Mouse (Mus musculus): Measurements from ENCODE around the gene F2rl1.
"Not testable (repeated sequence)": the region's sequence is repeated elsewhere in the genome, so short reads cannot be mapped to it uniquely, and the experiment has no call there.

The F2rl1 gene

DNA sequence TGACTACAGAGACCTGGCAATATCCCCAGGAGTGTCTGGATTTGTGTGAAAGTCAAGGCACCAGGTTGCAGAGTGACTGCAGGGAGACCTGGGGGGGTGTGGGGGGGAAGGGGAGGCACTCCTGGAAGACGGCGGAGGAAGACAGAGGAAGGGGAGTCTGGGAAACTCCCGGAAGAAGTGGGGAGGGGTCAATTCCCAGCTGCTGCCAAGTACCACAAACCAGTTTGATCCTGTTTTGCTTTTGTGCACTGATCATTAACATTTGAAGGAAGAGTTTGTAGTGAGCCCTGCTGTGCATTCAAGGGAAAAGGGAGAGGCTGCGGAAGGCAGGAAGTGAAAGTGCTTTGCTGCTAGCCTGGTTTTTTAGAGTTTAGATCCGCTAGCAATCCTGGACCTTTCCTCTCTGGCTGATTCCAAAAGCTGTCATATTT lies 9.1 kb upstream of the F2rl1 start:
- DNase-seq (ENCODE audit: low read depth, low spot score) = peak; percentile 54

DNA sequence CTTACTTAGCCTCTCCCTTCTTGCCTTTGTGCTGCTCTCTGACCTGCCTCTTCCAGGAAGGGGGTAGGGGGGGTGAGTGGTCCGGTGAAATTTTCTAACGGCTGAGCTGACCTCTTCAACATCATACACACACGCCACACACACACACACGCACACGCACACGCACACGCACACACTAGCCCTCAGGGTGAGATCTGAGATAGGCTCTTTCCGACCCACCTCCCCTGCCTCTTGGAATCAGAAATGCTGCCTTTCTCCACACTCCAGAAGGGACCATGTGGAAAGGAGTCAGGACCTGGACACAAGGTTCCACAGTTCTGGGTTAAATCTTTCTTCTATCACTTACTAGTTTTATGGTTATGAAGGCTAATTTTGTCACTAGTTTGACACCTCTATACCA lies 8.6 kb upstream of the F2rl1 start:
- no peak for DNase-seq (ENCODE audit: low read depth, low spot score)

DNA sequence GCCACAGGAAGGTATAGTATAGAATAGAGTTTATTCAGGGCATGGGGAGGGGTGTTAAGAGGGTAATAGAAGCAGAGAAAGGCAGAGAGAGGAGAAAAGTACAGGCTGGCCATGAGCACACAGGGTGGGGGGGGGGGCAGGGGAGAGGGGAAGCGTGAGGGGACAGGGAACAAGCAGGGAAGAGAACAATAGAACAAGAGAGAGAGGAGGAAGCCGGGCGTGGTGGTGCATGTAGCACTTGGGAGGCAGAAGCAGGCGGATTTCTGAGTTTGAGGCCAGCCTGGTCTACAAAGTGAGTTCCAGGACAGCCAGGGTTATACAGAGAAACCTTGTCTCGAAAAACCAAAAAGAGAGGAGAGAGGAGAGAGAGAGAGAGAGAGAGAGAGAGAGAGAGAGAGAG lies 8.1 kb upstream of the F2rl1 start:
- not testable (repeated sequence) for DNase-seq (ENCODE audit: low read depth, low spot score)

DNA sequence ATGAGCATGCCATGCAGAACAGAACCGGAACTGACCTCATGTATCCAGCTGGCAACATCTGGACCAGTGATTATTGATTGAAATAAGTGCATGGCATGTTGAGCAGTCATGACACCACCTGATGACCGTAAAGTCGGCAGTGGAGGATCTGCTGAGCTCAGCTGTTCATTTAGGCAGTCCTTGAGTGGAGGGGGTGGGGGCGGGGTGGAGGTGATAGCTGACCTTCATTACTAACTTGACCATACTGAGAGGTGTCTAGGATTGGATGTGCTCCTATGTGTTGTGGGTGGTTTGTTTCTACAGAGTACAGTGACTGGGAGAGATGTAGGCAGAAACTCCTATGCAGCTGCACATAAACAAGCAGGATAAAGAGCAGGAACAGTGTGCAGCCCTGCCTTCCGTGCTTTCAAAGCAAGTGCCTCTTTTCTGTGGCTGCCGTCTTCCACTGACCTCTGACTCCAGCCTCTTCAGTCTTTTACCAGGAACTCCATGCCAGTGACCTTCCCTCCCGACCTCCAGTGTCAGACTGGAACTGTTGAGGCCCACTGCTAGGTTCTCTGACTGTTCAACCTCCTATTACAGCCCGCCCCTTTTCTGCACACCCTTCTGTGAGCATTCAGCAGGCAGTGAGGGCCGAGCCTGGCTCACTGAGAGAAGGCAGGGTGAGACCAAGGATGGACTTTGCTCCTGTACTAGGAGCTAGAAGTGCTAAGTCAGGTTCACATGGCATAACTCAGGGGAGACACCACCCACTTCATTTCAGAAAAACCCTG lies 6.4 kb upstream of the F2rl1 start:
- DNase-seq (ENCODE audit: low read depth, low spot score) = no peak

- no peak for DNase-seq (ENCODE audit: low read depth, low spot score)
These were observed 4.2 kb upstream of the F2rl1 start for GRCm38 (mm10) chr13:95529246-95529645.

DNA sequence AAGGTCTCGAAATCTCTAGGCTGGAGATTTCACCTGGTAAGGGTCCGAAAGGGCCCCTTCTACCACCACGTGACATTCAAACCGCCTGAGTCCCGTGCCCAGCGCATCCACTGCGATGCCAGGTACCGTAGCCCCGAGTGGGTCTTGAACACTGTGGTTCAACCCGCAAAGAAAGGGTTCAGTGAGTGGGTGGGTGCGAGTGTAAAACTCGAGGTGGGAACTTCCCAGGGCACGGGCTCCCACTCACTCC lies 678 bp downstream of the F2rl1 start:
- no peak for DNase-seq (ENCODE audit: low read depth, low spot score)

GRCm38 (mm10) chr13:95523659-95524423 lies 1.2 kb downstream of the F2rl1 start:
- no peak for DNase-seq (ENCODE audit: low read depth, low spot score)

- DNase-seq (ENCODE audit: low read depth, low spot score) = no peak
These were observed 2.9 kb downstream of the F2rl1 start for GRCm38 (mm10) chr13:95522176-95522575.

DNA sequence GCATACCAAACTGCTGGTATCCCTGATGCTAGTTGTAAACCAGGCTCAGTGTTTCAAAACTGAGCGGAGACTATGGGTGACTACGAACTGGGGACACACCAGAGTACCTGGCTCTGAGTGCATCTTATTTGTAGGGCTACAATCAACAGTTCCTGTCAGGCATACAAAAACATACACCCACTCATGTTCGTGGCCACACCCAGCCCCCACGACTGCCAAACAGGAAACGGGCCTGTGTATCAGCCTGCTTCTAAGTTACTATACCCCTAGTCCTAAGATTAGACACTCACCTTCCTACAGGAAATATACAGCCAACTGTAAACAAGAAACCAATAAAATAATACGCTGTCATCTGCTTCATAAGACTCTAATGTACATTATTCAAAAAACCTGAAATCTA lies 4.0 kb downstream of the F2rl1 start:
- no peak for DNase-seq (ENCODE audit: low read depth, low spot score)

DNA sequence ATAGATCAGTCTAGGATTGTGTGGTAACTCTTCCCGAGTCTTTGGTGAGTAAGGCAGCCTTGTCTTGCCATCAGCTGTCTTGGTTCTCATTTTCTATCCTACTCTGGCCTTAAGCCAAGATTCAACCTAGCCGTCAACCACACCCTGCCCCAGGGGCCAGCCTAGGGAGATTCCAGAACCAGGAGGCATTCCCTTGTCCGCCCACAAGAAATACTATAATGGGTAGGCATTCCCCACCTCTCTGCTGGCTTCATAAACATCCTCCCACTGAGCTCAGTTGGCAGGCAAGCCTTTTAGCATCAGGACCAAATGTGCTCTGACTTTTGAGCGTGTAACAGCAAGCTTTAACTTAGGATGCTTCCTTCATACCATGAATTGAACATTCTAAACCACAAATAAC lies 10.3 kb downstream of the F2rl1 start:
- DNase-seq (ENCODE audit: low read depth, low spot score) = no peak

- no peak for DNase-seq (ENCODE audit: low read depth, low spot score)
These were observed 15.0 kb downstream of the F2rl1 start for GRCm38 (mm10) chr13:95510054-95510453.

DNA sequence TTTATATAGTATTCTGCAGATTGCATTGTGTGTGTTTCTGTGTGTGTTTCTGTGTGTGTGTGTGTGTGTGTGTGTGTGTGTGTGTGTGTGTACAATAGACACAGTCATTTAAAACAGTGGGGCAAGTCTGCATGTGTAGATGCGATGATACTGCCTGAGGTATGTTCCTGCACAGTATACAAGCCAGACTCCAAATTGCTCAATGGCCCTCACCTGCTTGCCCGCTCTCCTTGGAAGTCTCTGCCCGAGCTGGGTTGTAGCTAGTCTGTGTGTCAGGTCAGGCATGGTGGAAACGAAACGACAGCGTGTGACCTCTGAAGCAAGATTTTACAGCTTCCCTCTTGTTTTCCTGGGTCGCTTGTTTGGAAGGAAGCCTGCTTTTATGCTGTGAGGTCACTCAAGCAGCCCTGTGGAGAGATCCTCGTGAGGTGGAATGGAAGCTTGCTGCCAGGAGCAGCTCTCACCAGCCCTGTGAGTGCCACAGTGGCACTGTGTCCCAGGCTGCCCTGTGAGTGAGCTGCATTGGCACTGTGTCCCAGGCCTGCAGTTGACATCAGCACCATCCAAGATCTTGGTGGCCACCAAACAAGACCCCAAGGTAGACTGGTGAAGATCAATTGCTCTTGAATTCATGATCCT lies 21.6 kb downstream of the F2rl1 start:
- no peak for DNase-seq (ENCODE audit: low read depth, low spot score)

DNA sequence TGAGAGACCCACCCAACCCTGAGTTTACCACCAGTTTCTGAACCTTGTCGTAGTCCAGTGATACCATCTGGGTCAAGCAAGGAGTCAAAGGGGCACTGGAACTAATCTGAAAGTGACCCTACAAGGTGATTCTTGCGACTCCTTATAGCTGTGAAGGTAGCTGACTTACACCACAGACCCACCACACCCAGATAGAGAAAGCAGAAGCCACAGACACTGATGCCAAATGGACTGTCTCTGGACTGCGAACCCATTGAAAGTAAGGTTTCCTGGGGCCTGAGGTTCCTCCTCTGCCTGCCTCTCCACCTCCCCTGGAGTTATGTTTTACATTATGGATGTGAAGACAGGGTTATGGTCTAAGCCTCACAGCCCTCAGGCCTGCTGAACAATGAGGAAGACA lies 28.4 kb downstream of the F2rl1 start:
- no peak for DNase-seq (ENCODE audit: low read depth, low spot score)

GRCm38 (mm10) chr13:95494812-95495211 lies 30.2 kb downstream of the F2rl1 start:
- DNase-seq (ENCODE audit: low read depth, low spot score) = no peak

GRCm38 (mm10) chr13:95493296-95493695 lies 31.7 kb downstream of the F2rl1 start:
- no peak for DNase-seq (ENCODE audit: low read depth, low spot score)

- no peak for DNase-seq (ENCODE audit: low read depth, low spot score)
These were observed 33.7 kb downstream of the F2rl1 start for GRCm38 (mm10) chr13:95491327-95491726.

- peak; percentile 13 for DNase-seq (ENCODE audit: low read depth, low spot score)
These were observed 40.4 kb downstream of the F2rl1 start for GRCm38 (mm10) chr13:95484664-95485063.

GRCm38 (mm10) chr13:95481428-95481827 lies 43.6 kb downstream of the F2rl1 start:
- peak; percentile 78 for DNase-seq (ENCODE audit: low read depth, low spot score)

DNA sequence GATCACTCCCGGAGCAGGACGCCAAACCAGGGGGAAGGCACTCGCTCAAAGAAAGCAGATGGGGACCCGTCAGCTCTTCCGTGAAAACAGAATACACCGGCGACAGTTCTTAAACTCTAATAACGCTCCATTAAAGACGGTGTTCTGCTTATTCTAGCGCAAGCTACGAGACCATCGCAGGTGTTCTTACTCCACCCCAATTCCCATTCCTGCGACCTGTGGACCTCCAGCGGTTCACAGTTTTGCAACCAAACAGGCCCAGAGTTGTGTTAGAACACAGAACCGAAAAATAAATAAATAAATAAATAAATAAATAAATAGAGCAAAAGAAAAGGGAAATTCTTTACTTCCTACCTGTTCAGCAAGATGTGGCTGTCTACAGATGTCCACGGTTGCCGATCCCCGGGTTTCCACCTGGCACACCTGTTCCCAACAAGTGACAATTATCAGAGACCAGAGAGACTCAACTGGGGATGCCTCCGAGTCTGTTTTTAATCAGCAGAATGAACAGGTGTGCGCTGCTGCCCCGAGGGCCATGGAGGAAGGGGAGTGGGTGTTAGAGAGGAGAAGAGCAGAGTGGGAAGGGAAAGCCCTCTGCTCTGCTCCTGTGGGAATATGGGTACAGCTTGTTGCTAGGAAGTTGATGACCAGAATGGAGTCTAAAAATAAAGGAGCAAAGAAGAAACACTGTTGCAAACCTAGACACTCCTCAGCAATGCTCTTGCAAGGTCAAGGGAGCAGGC lies 46.2 kb downstream of the F2rl1 start, which contains the start of gene S100z:
S100z (minus strand) TSS at position 51 of the 743 bp plus-strand sequence.
- DNase-seq (ENCODE audit: low read depth, low spot score) = no peak

DNA sequence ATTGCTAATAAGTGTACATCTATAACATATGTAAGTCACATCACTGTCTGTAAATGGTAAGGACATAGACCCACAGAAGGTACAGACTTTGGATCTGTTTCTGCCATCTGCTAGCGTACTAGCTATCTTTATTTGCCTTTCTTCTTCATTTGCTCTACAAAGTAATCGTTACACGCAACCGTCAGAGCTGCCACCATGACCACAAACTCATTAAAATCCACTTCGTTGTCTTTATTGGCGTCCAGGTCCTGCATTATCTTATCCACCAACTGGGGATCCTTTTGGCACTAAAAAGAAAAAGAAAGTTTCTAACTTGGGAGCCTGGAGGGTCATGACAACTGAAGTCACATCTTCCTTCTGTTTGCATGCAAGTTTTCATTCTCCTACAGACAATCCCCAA lies 47.9 kb downstream of the F2rl1 start:
- no peak for DNase-seq (ENCODE audit: low read depth, low spot score)

DNA sequence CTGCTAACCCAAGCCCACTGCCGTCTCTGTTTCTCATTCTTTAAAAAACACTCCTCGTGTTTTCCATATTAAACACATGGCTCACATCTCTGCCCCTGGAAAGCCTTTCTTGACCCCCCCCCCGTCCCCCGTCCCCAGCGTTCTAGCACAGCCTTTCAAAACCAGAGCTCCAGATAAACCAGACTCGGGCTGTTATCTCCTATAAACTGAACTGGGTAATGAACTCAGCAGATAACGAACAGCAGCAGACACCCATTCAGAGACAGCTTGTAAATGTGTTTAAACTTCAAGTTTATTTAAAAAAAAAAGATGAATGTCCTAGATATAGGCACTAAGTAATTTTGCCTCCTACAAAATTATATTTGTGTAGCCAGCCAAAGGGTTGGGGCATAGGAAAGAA lies 49.9 kb downstream of the F2rl1 start:
- DNase-seq (ENCODE audit: low read depth, low spot score) = no peak

- DNase-seq (ENCODE audit: low read depth, low spot score) = no peak
These were observed 50.7 kb downstream of the F2rl1 start for GRCm38 (mm10) chr13:95474294-95474693.

Data from forelimb bud, embryonic 11.5 days (tissue).